In genomic region chr19:45937530-45937929, GRCm38 (mm10) we compare ENCODE assay signal across 9 mouse cellular contexts.
DNase-seq lines count a peak whose midpoint lies in the region; ATAC-seq lines count a peak whose summit lies in the region.
"Had no signal": no experiment of that assay in that cellular context is flagged by ENCODE, and none has a peak within 500 bp of the region (broad histone marks: within the 10 kb centered on the region; RNA-seq: fewer than 3 reads in every experiment).

No protein-coding gene starts in this region.

- WGBS in hindbrain, embryonic 12.5 days = 7% methylated on average over 9 of the region's 9 CpGs
- 5% methylated on average over 9 of the region's 9 CpGs for WGBS in midbrain, embryonic 16.5 days

- H3K27me3 ChIP-seq in hindbrain, embryonic 12.5 days = no peaks in the 10 kb centered on the region
- no peaks in the 10 kb centered on the region for H3K27me3 ChIP-seq in midbrain, embryonic 16.5 days (ENCODE audit: control insufficient read depth, insufficient read depth, low read depth, low read length)

- H3K4me2 ChIP-seq in hindbrain, embryonic 12.5 days (replicated peaks) = no peak overlapping the region
- no peak overlapping the region for H3K4me2 ChIP-seq in midbrain, embryonic 16.5 days (ENCODE audit: low read length)

- peaks cover 14% of the 10 kb centered on the region for H3K4me1 ChIP-seq in hindbrain, embryonic 12.5 days
- H3K4me1 ChIP-seq in midbrain, embryonic 16.5 days (ENCODE audit: control insufficient read depth, insufficient read depth, low read length) = peaks cover 7% of the 10 kb centered on the region; the same call in 1 of the 2 replicates

- H3K9me3 ChIP-seq in hindbrain, embryonic 12.5 days (replicated peaks) = no peaks in the 10 kb centered on the region
- H3K9me3 ChIP-seq in midbrain, embryonic 16.5 days (replicated peaks; ENCODE audit: control insufficient read depth, low read length, poor library complexity, severe bottlenecking) = no peaks in the 10 kb centered on the region

- H3K4me3 ChIP-seq in hindbrain, embryonic 12.5 days = no peak overlapping the region
- H3K4me3 ChIP-seq in midbrain, embryonic 16.5 days (ENCODE audit: low read depth, low read length) = no peak overlapping the region

- H3K9ac ChIP-seq in hindbrain, embryonic 12.5 days = 0 out of 2 replicates have a peak overlapping the region, but pooled peaks have one; percentile 15
- 0 out of 2 replicates have a peak overlapping the region, but pooled peaks have one; percentile 6 for H3K9ac ChIP-seq in midbrain, embryonic 16.5 days (ENCODE audit: low read depth, low read length)

- H3K36me3 ChIP-seq in hindbrain, embryonic 12.5 days = peaks cover 26% of the 10 kb centered on the region
- H3K36me3 ChIP-seq in midbrain, embryonic 16.5 days (ENCODE audit: control insufficient read depth, insufficient read depth, low read length) = 0 out of 2 replicates have a peak, but pooled peaks cover 6% of the 10 kb centered on the region

- ATAC-seq in hindbrain, embryonic 12.5 days (ENCODE audit: low FRiP score) = peak; percentile 50; the same call in 1 of the 2 replicates
- ATAC-seq in midbrain, embryonic 16.5 days = no peak
- ATAC-seq in CD4-positive, CD25-positive, alpha-beta regulatory T cell, adult 4 months = no peak

- DNase-seq in cerebellum, adult 11-12 months = peak; percentile 65
- DNase-seq in embryo, embryonic 10 days (ENCODE audit: low spot score) = peak; percentile 48
- DNase-seq in kidney, adult 8-10 months = no peak
- no peak for DNase-seq in lung, postnatal 25 days (ENCODE audit: low spot score)
- no peak for DNase-seq in kidney, adult 11 months
- DNase-seq: gastrocnemius, postnatal 10 days had no signal

- peak overlapping the region; percentile 53 for H3K27ac ChIP-seq in hindbrain, embryonic 12.5 days
- peak overlapping the region; percentile 5; the same call in 1 of the 2 replicates for H3K27ac ChIP-seq in midbrain, embryonic 16.5 days (ENCODE audit: low read length)

Comparison
In these comparisons a context has a peak if more than half of its experiments do, and no peak if none do; other contexts are left out.
1. DNase-seq: peak in cerebellum, adult 11-12 months (single experiment) and embryo, embryonic 10 days (single experiment); none in kidney, adult 8-10 months (0 of 2), lung, postnatal 25 days (single experiment) and kidney, adult 11 months (single experiment).